16 mouse cellular contexts compared by ENCODE assay signal in genomic region chr6:107290850-107291249, GRCm38 (mm10).
DNase-seq lines count a peak whose midpoint lies in the region; ATAC-seq and TF ChIP-seq lines count a peak whose summit lies in the region.
"Had no signal": no experiment of that assay in that cellular context is flagged by ENCODE, and none has a peak within 500 bp of the region (broad histone marks: within the 10 kb centered on the region; RNA-seq: fewer than 3 reads in every experiment).

No protein-coding gene starts in this region.

- 55% methylated on average over 3 of the region's 3 CpGs for WGBS in forebrain, embryonic 16.5 days
- WGBS in forebrain, embryonic 10.5 days: 89% methylated on average over 3 of the region's 3 CpGs

- no peak for DNase-seq in forebrain, embryonic 10.5 days (ENCODE audit: extremely low spot score, low spot score)
- DNase-seq in left cerebral cortex, postnatal 36 days (ENCODE audit: low spot score in 2 of 2): peak; percentile 7 to 10
- no peak for DNase-seq in left cerebral cortex, adult 2 months (ENCODE audit: extremely low spot score in 1 of 2, low spot score in 2 of 2)
- DNase-seq in cerebellum, adult 11 months: peak; percentile 35
- peak; percentile 65 to 86 for DNase-seq in cerebellum, postnatal 14 days
- no peak for DNase-seq in lung, postnatal 36 days
- DNase-seq: heart, adult 18-20 months; liver; liver, postnatal 0 days; thymus, adult 2 months had no signal

- no peaks in the 10 kb centered on the region for H3K9me3 ChIP-seq in forebrain, embryonic 16.5 days (ENCODE audit: control insufficient read depth, low read length)
- H3K9me3 ChIP-seq in forebrain, embryonic 10.5 days: no peaks in the 10 kb centered on the region
- H3K9me3 ChIP-seq: embryonic facial prominence, embryonic 12.5 days; neural tube, embryonic 12.5 days had no signal

- H3K4me1 ChIP-seq in forebrain, embryonic 16.5 days (replicated peaks; ENCODE audit: control insufficient read depth, insufficient read depth, low read length): 0 out of 2 replicates have a peak, but pooled peaks cover 2% of the 10 kb centered on the region
- H3K4me1 ChIP-seq in forebrain, embryonic 10.5 days: no peaks in the 10 kb centered on the region
- H3K4me1 ChIP-seq: embryonic facial prominence, embryonic 12.5 days; neural tube, embryonic 12.5 days had no signal

- no peaks in the 10 kb centered on the region for H3K36me3 ChIP-seq in forebrain, embryonic 16.5 days (ENCODE audit: control insufficient read depth, insufficient read depth)
- H3K36me3 ChIP-seq in forebrain, embryonic 10.5 days (replicated peaks): no peaks in the 10 kb centered on the region
- H3K36me3 ChIP-seq: embryonic facial prominence, embryonic 12.5 days; neural tube, embryonic 12.5 days had no signal

- peak; percentile 75 for ATAC-seq in forebrain, embryonic 16.5 days
- ATAC-seq in erythroid progenitor cell, adult 5-6 weeks (replicated peaks; ENCODE audit: low FRiP score, poor library complexity, severe bottlenecking): no peak
- ATAC-seq: intestine, postnatal 0 days; liver, postnatal 0 days had no signal

- no peak overlapping the region for H3K4me2 ChIP-seq in forebrain, embryonic 16.5 days (ENCODE audit: low read length)
- H3K4me2 ChIP-seq: embryonic facial prominence, embryonic 12.5 days; hindbrain, embryonic 14.5 days; neural tube, embryonic 12.5 days had no signal

- intact Hi-C loops in left cerebral cortex, postnatal 36 days (cut with DNase I): no loop called here
- intact Hi-C loops in left cerebral cortex, adult 2 months (cut with DNase I): no loop called here

- no peaks in the 10 kb centered on the region for H3K27me3 ChIP-seq in forebrain, embryonic 16.5 days (replicated peaks; ENCODE audit: control insufficient read depth, insufficient read depth, low read length)
- no peaks in the 10 kb centered on the region for H3K27me3 ChIP-seq in forebrain, embryonic 10.5 days (ENCODE audit: poor library complexity, severe bottlenecking)
- H3K27me3 ChIP-seq: embryonic facial prominence, embryonic 12.5 days; neural tube, embryonic 12.5 days had no signal

- H3K27ac ChIP-seq in forebrain, embryonic 16.5 days (ENCODE audit: low read length): no peak overlapping the region
- no peak overlapping the region for H3K27ac ChIP-seq in forebrain, embryonic 10.5 days
- no peak overlapping the region for H3K27ac ChIP-seq in left cerebral cortex, adult 2 months
- H3K27ac ChIP-seq: embryonic facial prominence, embryonic 12.5 days; hindbrain, embryonic 14.5 days; neural tube, embryonic 12.5 days had no signal

- no peak overlapping the region for H3K9ac ChIP-seq in forebrain, embryonic 16.5 days (replicated peaks; ENCODE audit: low read depth, low read length)
- H3K9ac ChIP-seq: embryonic facial prominence, embryonic 12.5 days; hindbrain, embryonic 14.5 days; liver, postnatal 0 days; neural tube, embryonic 12.5 days had no signal

- no peak overlapping the region for H3K4me3 ChIP-seq in forebrain, embryonic 16.5 days (replicated peaks; ENCODE audit: low read length)
- no peak overlapping the region for H3K4me3 ChIP-seq in forebrain, embryonic 10.5 days
- no peak overlapping the region for H3K4me3 ChIP-seq in left cerebral cortex, adult 2 months
- H3K4me3 ChIP-seq: embryonic facial prominence, embryonic 12.5 days; neural tube, embryonic 12.5 days had no signal

- no peak for TF ChIP-seq CTCF in left cerebral cortex, adult 2 months (IDR thresholded peaks at IDR 0.05)

Comparison
In these comparisons a context has a peak if more than half of its experiments do, and no peak if none do; other contexts are left out.
1. DNase-seq: peak in left cerebral cortex, postnatal 36 days (2 of 2), cerebellum, adult 11 months (single experiment) and cerebellum, postnatal 14 days (2 of 2); none in forebrain, embryonic 10.5 days (single experiment), left cerebral cortex, adult 2 months (0 of 2) and lung, postnatal 36 days (single experiment).